Mouse (Mus musculus) thymus, postnatal 10 days (tissue): Measurements from ENCODE around the gene Tmem104.

ENCODE experiments used
- DNase-seq, 2 experiments: peaks; one replicate each; pipeline ENCODE4 v3.0.0; 2021; ENCODE audit warnings: low spot score in 2 of 2

Gene Tmem104

GRCm38 (mm10) chr11:115264136-115264861 is 77.0 kb downstream of the Tmem104 start:
- DNase-seq, result no peak

- peak in 1 of 2 experiments; percentile 63 for DNase-seq
These were observed 77.8 kb downstream of the Tmem104 start for GRCm38 (mm10) chr11:115264862-115265668.

GRCm38 (mm10) chr11:115265771-115266399 is 78.6 kb downstream of the Tmem104 start:
- DNase-seq, result no peak

GRCm38 (mm10) chr11:115266400-115266778 is 79.1 kb downstream of the Tmem104 start:
- no peak for DNase-seq

- no peak for DNase-seq
These were observed 80.0 kb downstream of the Tmem104 start, which contains the start of gene Grin2c for GRCm38 (mm10) chr11:115267061-115267883. Gene Grin2c, minus strand, starts transcription at chr11:115267243.

GRCm38 (mm10) chr11:115267958-115268357 is 80.7 kb downstream of the Tmem104 start:
- no peak for DNase-seq

GRCm38 (mm10) chr11:115269330-115270066 is 82.2 kb downstream of the Tmem104 start:
- DNase-seq, result no peak

- DNase-seq, result peak; percentile 29 to 69
These were observed 83.0 kb downstream of the Tmem104 start for GRCm38 (mm10) chr11:115270148-115270861.

GRCm38 (mm10) chr11:115271052-115271451 is 83.8 kb downstream of the Tmem104 start:
- no peak for DNase-seq

GRCm38 (mm10) chr11:115271481-115271880 is 84.2 kb downstream of the Tmem104 start:
- no peak for DNase-seq

- no peak for DNase-seq
These were observed 85.7 kb downstream of the Tmem104 start for GRCm38 (mm10) chr11:115272894-115273498.

- DNase-seq, result no peak
These were observed 86.4 kb downstream of the Tmem104 start for GRCm38 (mm10) chr11:115273735-115274134.

- no peak for DNase-seq
These were observed 86.9 kb downstream of the Tmem104 start for GRCm38 (mm10) chr11:115274178-115274577.

GRCm38 (mm10) chr11:115274771-115275170 is 87.5 kb downstream of the Tmem104 start:
- no peak for DNase-seq

GRCm38 (mm10) chr11:115275509-115275908 is 88.2 kb downstream of the Tmem104 start:
- DNase-seq, result no peak

GRCm38 (mm10) chr11:115275954-115276353 is 88.7 kb downstream of the Tmem104 start:
- no peak for DNase-seq

GRCm38 (mm10) chr11:115276780-115277603 is 89.7 kb downstream of the Tmem104 start, which contains the start of gene Fdxr:
Gene Fdxr, minus strand, starts transcription at chr11:115277050.
- peak; percentile 98 for DNase-seq

- no peak for DNase-seq
These were observed 90.3 kb downstream of the Tmem104 start for GRCm38 (mm10) chr11:115277604-115277975.

- no peak for DNase-seq
These were observed 90.9 kb downstream of the Tmem104 start for GRCm38 (mm10) chr11:115278176-115278575.
